Mouse (Mus musculus): ENCODE measurements around the gene Atat1. TPM values are rescaled to one million over a fixed set of nuclear protein-coding genes. Genes with fewer than 3 reads are reported as not detected.
A peak's percentile ranks its signal among the peaks of the same experiment; 100 is the strongest.
"Not testable (repeated sequence)": the region's sequence is repeated elsewhere in the genome, so short reads cannot be mapped to it uniquely, and the experiment has no call there.

The Atat1 gene
- total and polyA plus RNA-seq, 3 experiments = 6.0 to 22.0 (median 6.0) TPM

- no peaks in the 10 kb centered on the region for H3K79me2 ChIP-seq (replicated peaks; ENCODE audit: control insufficient read depth, insufficient read depth, low read length)
- no peak overlapping the region for H3K4me3 ChIP-seq
- no peaks in the 10 kb centered on the region for H3K27me3 ChIP-seq (ENCODE audit: control insufficient read depth, insufficient read depth, low read length)
- H3K36me3 ChIP-seq (ENCODE audit: control insufficient read depth, insufficient read depth, low read length) = no peaks in the 10 kb centered on the region
- no peaks in the 10 kb centered on the region for H3K4me1 ChIP-seq (ENCODE audit: control insufficient read depth, insufficient read depth, low read length)
- intact Hi-C loops (cut with DNase I) = loop anchor here (5.0 to 10.0 kb wide), 2 partner anchors 126 to 253 kb away; partner anchors contain the start of gene H2-T3
- H3K27ac ChIP-seq = no peak overlapping the region
- no peak for DNase-seq
- TF ChIP-seq CTCF (IDR thresholded peaks at IDR 0.05) (no peak), EP300 (IDR thresholded peaks at IDR 0.05; ENCODE audit: insufficient read depth, low read depth, low read length) (no peak), POLR2A (IDR thresholded peaks at IDR 0.05; ENCODE audit: insufficient read depth, low read depth, low read length) (no peak)
- no peak overlapping the region for H3K9ac ChIP-seq (ENCODE audit: low read depth, low read length)
- WGBS = 68% methylated on average over 2 of the region's 2 CpGs
Observed at GRCm38 (mm10) chr17:35939108-35939507, 29.2 kb upstream of the Atat1 start.

DNA sequence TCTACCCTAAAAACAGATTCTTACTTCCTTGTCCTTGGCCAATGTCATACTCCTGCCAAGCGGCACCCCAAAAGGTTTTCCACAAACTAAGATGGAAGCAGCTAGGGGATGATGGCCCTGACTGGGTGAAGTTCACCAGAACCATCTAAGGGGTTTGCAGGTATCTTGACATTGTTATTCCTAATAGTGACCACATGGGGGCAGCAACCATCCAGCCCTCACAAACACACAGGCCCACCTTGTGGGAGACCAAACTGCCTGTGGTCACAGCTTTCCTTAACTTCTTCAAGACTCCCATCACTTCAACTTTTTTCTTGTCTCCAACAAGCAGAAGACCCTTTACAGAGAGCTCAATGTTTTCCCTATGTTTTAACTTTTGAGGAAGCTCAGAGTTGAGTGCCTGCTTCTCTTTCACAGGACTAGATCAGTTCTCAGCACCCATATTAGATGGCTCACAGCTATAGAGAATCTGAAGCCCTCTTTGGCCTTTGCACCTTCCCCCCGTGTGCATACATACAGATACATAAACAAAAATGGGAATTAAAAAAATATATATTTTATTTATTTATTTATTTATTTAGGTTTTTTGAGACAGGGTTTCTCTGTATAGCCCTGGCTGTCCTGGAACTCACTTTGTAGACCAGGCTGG is 27.9 kb upstream of the Atat1 start:
- H3K27me3 ChIP-seq (ENCODE audit: control insufficient read depth, insufficient read depth, low read length) = no peaks in the 10 kb centered on the region
- DNase-seq = peak in 1 of 2 experiments; percentile 37
- H3K79me2 ChIP-seq (replicated peaks; ENCODE audit: control insufficient read depth, insufficient read depth, low read length) = no peaks in the 10 kb centered on the region
- peak; percentile 66; the same call in 1 of the 2 replicates for TF ChIP-seq EP300 (IDR thresholded peaks at IDR 0.05; ENCODE audit: insufficient read depth, low read depth, low read length)
- TF ChIP-seq CTCF (IDR thresholded peaks at IDR 0.05) = no peak; the same call in 1 of the 2 replicates
- no peak overlapping the region for H3K27ac ChIP-seq
- no peak overlapping the region for H3K4me3 ChIP-seq
- H3K36me3 ChIP-seq (ENCODE audit: control insufficient read depth, insufficient read depth, low read length) = no peaks in the 10 kb centered on the region
- no peak overlapping the region for H3K9ac ChIP-seq (ENCODE audit: low read depth, low read length)
- WGBS = 29% methylated on average over 2 of the region's 2 CpGs
- no peaks in the 10 kb centered on the region for H3K4me1 ChIP-seq (ENCODE audit: control insufficient read depth, insufficient read depth, low read length)
- intact Hi-C loops (cut with DNase I) = loop anchor here (1.0 to 10.0 kb wide), 3 partner anchors 55 to 254 kb away; partner anchors contain the start of gene H2-T3

- H3K36me3 ChIP-seq (ENCODE audit: control insufficient read depth, insufficient read depth, low read length); H3K79me2 ChIP-seq (replicated peaks; ENCODE audit: control insufficient read depth, insufficient read depth, low read length); DNase-seq; H3K4me3 ChIP-seq; H3K27me3 ChIP-seq (ENCODE audit: control insufficient read depth, insufficient read depth, low read length); H3K27ac ChIP-seq; H3K9ac ChIP-seq (ENCODE audit: low read depth, low read length); H3K4me1 ChIP-seq (ENCODE audit: control insufficient read depth, insufficient read depth, low read length): not testable (repeated sequence)
- WGBS = 87% methylated on average over 14 of the region's 14 CpGs
- intact Hi-C loops (cut with DNase I) = loop anchor here (5.0 to 10.0 kb wide), 2 partner anchors 129 to 257 kb away; partner anchors contain the start of gene H2-T3
Observed at GRCm38 (mm10) chr17:35935763-35936162, 25.9 kb upstream of the Atat1 start.

- no peak overlapping the region for H3K9ac ChIP-seq (ENCODE audit: low read depth, low read length)
- no peaks in the 10 kb centered on the region; the same call in 1 of the 2 replicates for H3K36me3 ChIP-seq (ENCODE audit: control insufficient read depth, insufficient read depth, low read length)
- H3K27ac ChIP-seq = no peak overlapping the region
- no peak for TF ChIP-seq POLR2A (IDR thresholded peaks at IDR 0.05; ENCODE audit: insufficient read depth, low read depth, low read length)
- TF ChIP-seq EP300 (IDR thresholded peaks at IDR 0.05; ENCODE audit: insufficient read depth, low read depth, low read length) = no peak
- no peak for TF ChIP-seq CTCF (IDR thresholded peaks at IDR 0.05)
- intact Hi-C loops (cut with DNase I) = loop anchor here (10.0 kb wide), 1 partner anchor 132 kb away; no protein-coding TSS in a partner anchor
- 85% methylated on average over 4 of the region's 4 CpGs for WGBS
- H3K27me3 ChIP-seq (ENCODE audit: control insufficient read depth, insufficient read depth, low read length) = no peaks in the 10 kb centered on the region
- no peak for DNase-seq
- no peaks in the 10 kb centered on the region for H3K79me2 ChIP-seq (replicated peaks; ENCODE audit: control insufficient read depth, insufficient read depth, low read length)
- H3K4me3 ChIP-seq = no peak overlapping the region
- H3K4me1 ChIP-seq (ENCODE audit: control insufficient read depth, insufficient read depth, low read length) = no peaks in the 10 kb centered on the region
Observed at GRCm38 (mm10) chr17:35932608-35933007, 22.7 kb upstream of the Atat1 start.

DNA sequence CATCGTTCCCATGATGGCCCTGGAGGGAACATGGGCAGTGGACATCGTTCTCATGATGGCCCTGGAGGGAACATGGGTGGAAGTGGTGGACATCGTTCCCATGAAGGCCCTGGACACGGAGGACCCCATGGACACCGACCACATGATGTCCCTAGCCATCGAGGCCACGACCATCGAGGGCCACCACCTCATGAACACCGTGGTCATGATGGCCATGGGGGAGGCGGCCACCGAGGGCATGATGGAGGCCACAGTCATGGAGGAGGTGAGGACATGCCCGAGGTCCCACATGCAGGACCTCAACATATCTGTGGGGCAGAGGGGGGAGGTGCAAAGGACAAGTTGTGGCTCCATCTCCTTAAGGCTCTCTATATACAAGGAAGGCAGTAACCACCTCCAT is 20.8 kb upstream of the Atat1 start:
- WGBS = 93% methylated on average over 12 of the region's 12 CpGs
- intact Hi-C loops (cut with DNase I) = loop anchor here (10.0 kb wide), 1 partner anchor 134 kb away; no protein-coding TSS in a partner anchor
- no peak for TF ChIP-seq CTCF (IDR thresholded peaks at IDR 0.05)
- TF ChIP-seq EP300 (IDR thresholded peaks at IDR 0.05; ENCODE audit: insufficient read depth, low read depth, low read length) = no peak
- no peak for TF ChIP-seq POLR2A (IDR thresholded peaks at IDR 0.05; ENCODE audit: insufficient read depth, low read depth, low read length)
- DNase-seq = no peak
- no peaks in the 10 kb centered on the region for H3K4me1 ChIP-seq (ENCODE audit: control insufficient read depth, insufficient read depth, low read length)
- no peaks in the 10 kb centered on the region for H3K79me2 ChIP-seq (replicated peaks; ENCODE audit: control insufficient read depth, insufficient read depth, low read length)
- no peaks in the 10 kb centered on the region for H3K27me3 ChIP-seq (ENCODE audit: control insufficient read depth, insufficient read depth, low read length)
- no peaks in the 10 kb centered on the region; the same call in 1 of the 2 replicates for H3K36me3 ChIP-seq (ENCODE audit: control insufficient read depth, insufficient read depth, low read length)
- H3K27ac ChIP-seq = no peak overlapping the region
- H3K9ac ChIP-seq (ENCODE audit: low read depth, low read length) = no peak overlapping the region
- H3K4me3 ChIP-seq = no peak overlapping the region

DNA sequence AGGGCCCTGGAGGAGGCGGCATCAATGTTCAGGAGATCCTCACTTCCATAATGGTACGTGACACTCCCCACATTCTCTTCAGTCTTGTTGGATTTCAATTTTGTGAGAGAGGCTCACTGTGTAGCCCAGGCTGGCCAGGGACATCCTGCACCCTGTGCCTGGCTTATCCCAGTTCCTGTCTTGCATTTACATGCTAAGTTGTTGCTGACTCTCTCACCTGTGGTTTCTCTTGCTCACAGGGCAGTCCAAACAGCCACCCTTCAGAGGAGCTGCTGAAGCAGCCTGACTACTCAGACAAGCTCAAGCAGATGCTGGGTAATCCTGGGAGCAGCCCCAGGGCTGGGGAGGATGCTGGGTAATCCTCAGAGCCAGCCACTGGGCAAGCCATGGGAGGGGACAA is 19.7 kb upstream of the Atat1 start:
- WGBS = 96% methylated on average over 2 of the region's 2 CpGs
- intact Hi-C loops (cut with DNase I) = no loop called here
- TF ChIP-seq CTCF (IDR thresholded peaks at IDR 0.05) (no peak), POLR2A (IDR thresholded peaks at IDR 0.05; ENCODE audit: insufficient read depth, low read depth, low read length) (no peak), EP300 (IDR thresholded peaks at IDR 0.05; ENCODE audit: insufficient read depth, low read depth, low read length) (no peak)
- no peak overlapping the region for H3K4me3 ChIP-seq
- H3K36me3 ChIP-seq (ENCODE audit: control insufficient read depth, insufficient read depth, low read length) = no peaks in the 10 kb centered on the region; the same call in 1 of the 2 replicates
- H3K27me3 ChIP-seq (ENCODE audit: control insufficient read depth, insufficient read depth, low read length) = no peaks in the 10 kb centered on the region
- DNase-seq = no peak
- no peaks in the 10 kb centered on the region for H3K4me1 ChIP-seq (ENCODE audit: control insufficient read depth, insufficient read depth, low read length)
- H3K9ac ChIP-seq (ENCODE audit: low read depth, low read length) = no peak overlapping the region
- H3K79me2 ChIP-seq (replicated peaks; ENCODE audit: control insufficient read depth, insufficient read depth, low read length) = no peaks in the 10 kb centered on the region
- H3K27ac ChIP-seq = no peak overlapping the region
